Mouse (Mus musculus) layer of hippocampus, adult 2 months (tissue): ENCODE measurements at regions not wholly inside any gene's neighbourhood (a gene's known extent, or its start where the extent isn't known, plus 50 kb on each side); places are given as distances from the start of the nearest gene placed in this dataset.
A peak's percentile ranks its signal among the peaks of the same experiment; 100 is the strongest.

Experiments
- DNase-seq, 2 experiments: peaks; one replicate each; pipeline ENCODE4 v3.0.0; 2022; ENCODE audit warnings: low spot score in 2 of 2
- H3K27ac ChIP-seq: fragments of 200-600 bp; 2 replicates; pipeline ENCODE4 v1.8.1; 2022
- H3K4me3 ChIP-seq: fragments of 200-600 bp; 2 replicates; pipeline ENCODE4 v1.8.1; 2022; ENCODE audit warnings: mild to moderate bottlenecking
- CTCF ChIP-seq: fragments of 200-600 bp; conservative IDR thresholded peaks from 2 replicates; pipeline ENCODE4 v1.8.1; 2022; ENCODE audit warnings: antibody characterized with exemption, mild to moderate bottlenecking, moderate library complexity

GRCm38 (mm10) chrX:70820518-70820917 is 229.5 kb upstream of the Mamld1 start:
- TF ChIP-seq CTCF, result no peak
- Histone ChIP-seq H3K4me3 (no peak overlapping the region), H3K27ac (no peak overlapping the region)
- peak in 1 of 2 experiments; percentile 10 for DNase-seq

- Histone ChIP-seq H3K27ac (no peak overlapping the region), H3K4me3 (no peak overlapping the region)
- peak; percentile 11 to 12 for DNase-seq
- TF ChIP-seq CTCF, result no peak
These were observed 232.3 kb upstream of the Mamld1 start for GRCm38 (mm10) chrX:70817771-70818170.

GRCm38 (mm10) chrX:70816662-70817061 is 233.4 kb upstream of the Mamld1 start:
- Histone ChIP-seq H3K4me3 (no peak overlapping the region), H3K27ac (no peak overlapping the region)
- no peak for DNase-seq
- TF ChIP-seq CTCF, result no peak

- H3K4me3 ChIP-seq, result no peak overlapping the region
- H3K27ac ChIP-seq, result no peak overlapping the region
- no peak for DNase-seq
- no peak for TF ChIP-seq CTCF
These were observed 258.3 kb upstream of the Mamld1 start for GRCm38 (mm10) chrX:70791796-70792195.

GRCm38 (mm10) chrX:70762862-70763261 is 285.9 kb upstream of the Tmem185a start:
- no peak for TF ChIP-seq CTCF
- no peak for DNase-seq

GRCm38 (mm10) chrX:70713004-70713604 is 236.1 kb upstream of the Tmem185a start:
- DNase-seq, result no peak
- peak; percentile 65 for TF ChIP-seq CTCF
- Histone ChIP-seq H3K27ac (no peak overlapping the region), H3K4me3 (no peak overlapping the region)

More at GRCm38 (mm10) chrX:70762862-70763261, 285.9 kb upstream of the Tmem185a start:
- no peak overlapping the region for H3K27ac ChIP-seq
- H3K4me3 ChIP-seq, result no peak overlapping the region

GRCm38 (mm10) chrX:70682194-70682593 is 205.2 kb upstream of the Tmem185a start:
- DNase-seq, result no peak
- no peak overlapping the region for H3K4me3 ChIP-seq
- TF ChIP-seq CTCF, result no peak
- no peak overlapping the region for H3K27ac ChIP-seq

- Histone ChIP-seq H3K27ac (no peak overlapping the region), H3K4me3 (no peak overlapping the region)
- DNase-seq, result no peak
- TF ChIP-seq CTCF, result no peak
These were observed 190.1 kb upstream of the Tmem185a start for GRCm38 (mm10) chrX:70667092-70667491.
